Mouse (Mus musculus) bone marrow macrophage, adult 2 months (primary cell): ENCODE measurements around the gene Mpped2.

Experiments
- CTCF ChIP-seq: IDR thresholded peaks from 2 replicates; pipeline ENCODE4 v1.5.1; 2012; ENCODE audit warnings: low read depth, mild to moderate bottlenecking, low read length, moderate library complexity
- POLR2A ChIP-seq: IDR thresholded peaks from 2 replicates; pipeline ENCODE4 v1.6.1; 2012; ENCODE audit warnings: mild to moderate bottlenecking, low read depth, low read length, borderline replicate concordance

GRCm38 (mm10) chr2:106854213-106854612, 161.1 kb downstream of the Mpped2 start:
- TF ChIP-seq POLR2A: no peak
- no peak for TF ChIP-seq CTCF
